Mouse (Mus musculus) bone marrow macrophage, adult 2 months (primary cell): ENCODE data around the gene Fbxo3.
"Not testable (repeated sequence)": the region's sequence is repeated elsewhere in the genome, so short reads cannot be mapped to it uniquely, and the experiment has no call there.

ENCODE experiments used
- CTCF ChIP-seq: IDR thresholded peaks from 2 replicates; pipeline ENCODE4 v1.5.1; 2012; ENCODE audit warnings: low read depth, mild to moderate bottlenecking, low read length, moderate library complexity
- POLR2A ChIP-seq: IDR thresholded peaks from 2 replicates; pipeline ENCODE4 v1.6.1; 2012; ENCODE audit warnings: mild to moderate bottlenecking, low read depth, low read length, borderline replicate concordance

- TF ChIP-seq CTCF, POLR2A: not testable (repeated sequence)
These were observed 83.8 kb downstream of the Fbxo3 start for GRCm38 (mm10) chr2:104111170-104111797.
